Mouse (Mus musculus): ENCODE measurements at regions not wholly inside any gene's neighbourhood (a gene's known extent, or its start where the extent isn't known, plus 50 kb on each side); places are given as distances from the start of the nearest gene placed in this dataset.
"Not testable (repeated sequence)": the region's sequence is repeated elsewhere in the genome, so short reads cannot be mapped to it uniquely, and the experiment has no call there.

DNA sequence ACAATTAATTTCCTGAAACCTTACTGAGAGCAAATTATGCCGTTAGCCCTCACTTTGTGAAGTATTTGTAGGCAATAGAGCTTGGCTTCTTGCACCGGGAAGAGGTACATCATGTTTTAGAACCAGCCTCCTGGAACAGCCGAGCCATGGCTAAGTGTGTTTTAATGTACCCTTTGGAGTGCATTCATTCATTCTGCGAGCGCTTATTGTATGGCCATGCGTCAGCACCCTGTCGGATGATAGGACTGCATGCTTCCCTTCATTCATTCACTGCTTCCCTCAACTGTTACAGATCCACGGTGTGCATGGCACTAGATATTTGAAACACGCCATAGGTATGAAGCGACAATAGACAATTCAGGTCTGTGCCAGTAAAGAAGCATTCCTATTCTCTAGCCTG is 409.4 kb upstream of the Ercc4 start:
- no peak for DNase-seq

DNA sequence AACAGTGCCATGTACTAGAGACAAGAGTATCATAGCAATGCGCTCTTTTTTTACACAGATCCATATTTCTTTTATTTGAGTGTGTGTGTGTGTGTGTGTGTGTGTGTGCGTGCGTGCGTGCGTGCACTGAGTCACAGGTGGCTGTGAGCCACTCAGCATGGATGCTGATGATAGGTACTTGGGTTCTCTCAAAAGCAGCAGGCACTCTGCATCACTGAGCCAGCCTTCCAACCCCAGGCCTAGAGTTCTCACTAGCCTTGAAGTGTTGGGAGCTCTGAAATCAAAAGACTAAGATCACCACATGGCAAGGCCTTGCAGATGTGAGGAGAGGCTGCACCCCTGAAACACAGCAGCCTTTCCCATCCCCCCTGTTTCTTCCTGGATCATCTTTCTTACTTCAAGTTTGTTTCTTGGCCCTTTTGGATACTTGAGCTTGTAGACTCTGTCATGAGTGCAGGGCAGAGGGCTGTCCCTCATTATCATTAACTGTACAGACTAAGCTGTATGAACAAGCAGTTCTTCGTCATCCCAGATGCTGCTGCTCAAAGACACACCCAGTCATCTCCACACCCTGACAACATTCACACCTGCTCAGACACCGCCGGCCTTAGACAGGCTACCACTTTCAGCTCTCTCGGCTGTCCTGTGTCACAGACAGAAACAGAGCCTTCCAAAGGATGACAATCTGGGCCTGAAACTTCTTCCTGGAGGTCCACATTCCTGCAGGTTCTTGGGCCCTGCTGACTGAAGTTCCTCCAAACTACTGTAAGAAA is 405.5 kb upstream of the Ercc4 start:
- no peak for DNase-seq

DNA sequence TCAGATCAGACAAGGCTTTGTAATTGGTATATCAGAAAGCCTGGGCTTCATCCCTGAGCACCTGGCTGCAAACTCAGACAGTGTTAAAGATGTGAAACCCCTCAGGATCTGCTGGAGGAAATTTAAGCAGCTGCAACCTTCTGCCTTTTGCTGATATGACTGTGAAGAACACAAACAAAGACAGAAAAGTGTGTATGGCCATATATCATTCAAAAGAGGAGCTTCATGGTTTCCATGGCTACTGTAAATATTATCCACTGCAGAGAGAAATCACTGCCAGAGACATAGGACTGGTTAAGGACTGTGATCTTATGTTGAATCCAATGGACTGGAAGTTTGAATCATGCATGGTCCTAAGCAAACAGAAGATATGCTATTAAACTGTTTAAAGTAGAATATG is 402.6 kb upstream of the Ercc4 start:
- no peak for DNase-seq

DNA sequence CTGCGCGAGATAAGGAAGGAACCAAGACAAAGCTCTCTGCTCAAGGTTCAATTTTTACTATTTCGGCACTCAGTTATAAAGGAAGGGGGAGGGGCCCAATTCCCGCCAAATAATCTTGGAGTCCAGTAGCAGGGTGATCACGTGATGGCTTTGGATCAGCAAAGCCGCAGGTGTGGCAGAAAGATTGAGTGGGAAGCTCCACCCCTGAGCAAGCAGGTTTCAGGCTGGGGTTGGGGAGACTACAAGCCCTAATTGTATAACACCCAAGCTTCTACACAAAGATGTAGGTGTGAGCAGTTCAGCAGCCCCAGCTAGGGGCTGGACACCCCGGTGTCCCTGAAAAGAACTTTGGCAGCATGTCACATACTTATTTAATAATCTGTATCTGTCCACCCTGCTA is 388.1 kb upstream of the Ercc4 start:
- DNase-seq: not testable (repeated sequence)

DNA sequence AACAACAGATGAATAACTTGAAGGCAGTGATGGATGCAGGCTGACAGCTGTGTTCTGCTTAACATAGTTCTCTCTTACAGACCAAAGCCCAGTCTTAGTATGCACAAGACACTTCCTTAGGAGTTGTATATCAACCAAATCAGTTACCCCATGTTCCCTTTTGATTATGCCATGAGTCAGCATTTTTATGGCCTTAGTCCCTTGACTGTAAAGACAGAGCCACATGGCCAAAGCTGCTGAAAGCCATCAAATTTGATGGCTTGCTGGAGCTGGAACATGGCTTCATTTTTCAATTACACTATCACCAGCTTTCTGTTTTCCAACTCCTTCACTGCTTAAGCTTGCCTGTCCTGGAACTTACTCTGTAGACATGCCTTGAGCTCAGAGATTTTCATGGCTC is 383.4 kb upstream of the Ercc4 start:
- no peak for DNase-seq

DNA sequence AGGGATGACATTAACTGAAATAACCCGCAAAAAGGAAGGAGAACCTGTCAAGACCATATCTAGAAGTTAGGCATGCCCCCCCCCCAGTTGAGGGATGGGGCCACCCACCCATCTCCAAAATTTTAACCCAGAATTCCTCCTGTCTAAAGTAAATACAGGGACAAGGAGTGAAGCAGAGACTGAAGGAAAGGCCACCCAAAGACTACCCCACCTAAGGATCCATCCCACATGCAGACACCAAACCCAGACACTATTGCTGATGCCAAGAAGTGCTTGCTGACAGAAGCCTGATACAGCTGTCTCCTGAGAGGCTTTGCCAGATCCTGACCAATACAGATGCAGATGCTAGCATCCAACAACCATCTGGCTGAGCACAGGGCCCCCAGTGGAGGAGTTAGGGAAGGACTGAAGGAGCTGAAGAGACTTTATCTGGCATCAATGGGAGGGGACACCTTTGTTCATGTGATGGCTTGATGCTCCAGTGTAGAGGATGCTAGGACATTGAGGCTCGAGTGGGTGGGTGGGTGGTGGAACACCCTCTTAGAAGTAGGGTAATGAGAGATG is 379.2 kb upstream of the Ercc4 start:
- not testable (repeated sequence) for DNase-seq

DNA sequence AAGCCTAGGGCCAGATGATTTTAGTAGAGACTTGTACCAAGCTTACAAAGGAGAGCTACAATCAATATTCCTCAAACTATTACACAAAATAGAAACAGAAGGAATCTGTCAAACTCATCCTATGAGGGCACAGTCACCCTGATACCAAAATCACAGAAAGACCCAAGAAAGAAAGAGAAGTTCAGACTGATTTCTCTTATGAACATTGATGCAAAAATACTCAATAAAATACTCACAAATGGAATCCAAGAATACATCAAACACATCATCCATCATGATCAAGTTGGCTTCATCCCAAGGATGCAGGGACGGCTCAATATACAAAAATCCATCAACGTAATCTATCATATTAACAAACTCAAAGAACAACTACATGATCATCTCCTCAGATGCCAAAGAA is 377.9 kb upstream of the Ercc4 start:
- no peak for DNase-seq

DNA sequence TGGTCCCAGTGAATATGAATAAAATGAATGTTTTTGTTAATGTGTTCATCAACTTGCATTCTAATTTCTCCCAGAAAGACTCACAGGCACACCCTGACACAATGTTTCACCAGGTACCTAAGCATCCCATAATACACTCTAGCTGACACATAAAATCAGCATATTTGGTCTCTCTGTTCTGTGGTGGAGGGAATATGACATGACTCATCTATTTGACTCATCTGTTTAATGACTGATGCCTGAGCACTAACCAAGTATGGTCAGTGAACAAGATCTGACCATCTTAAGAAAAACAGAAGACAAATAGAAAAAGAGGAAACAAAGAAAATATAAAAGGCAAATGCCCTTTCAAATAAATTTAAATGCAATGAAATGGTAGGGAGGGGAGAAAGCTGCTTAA is 367.0 kb upstream of the Ercc4 start:
- DNase-seq: no peak

DNA sequence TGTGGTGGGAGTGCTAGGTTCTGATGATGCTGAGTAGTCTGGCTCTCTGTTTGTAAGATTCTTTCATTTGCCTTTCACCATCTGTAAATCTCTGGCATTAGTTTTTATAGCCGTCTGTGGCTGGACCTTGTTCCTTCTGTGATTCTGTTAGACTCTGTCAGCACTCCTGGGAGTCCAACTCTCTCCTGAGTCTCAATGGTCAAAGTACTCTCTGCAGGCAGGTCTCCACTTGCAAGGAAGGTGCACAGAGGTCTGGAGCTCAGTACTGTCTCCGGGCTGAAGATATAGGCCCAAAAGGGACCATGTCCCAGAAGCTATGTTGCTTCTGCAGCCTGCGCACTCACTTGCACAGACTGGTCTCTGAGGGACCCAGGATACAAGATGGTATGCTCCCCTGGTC is 356.3 kb upstream of the Ercc4 start:
- DNase-seq: no peak

DNA sequence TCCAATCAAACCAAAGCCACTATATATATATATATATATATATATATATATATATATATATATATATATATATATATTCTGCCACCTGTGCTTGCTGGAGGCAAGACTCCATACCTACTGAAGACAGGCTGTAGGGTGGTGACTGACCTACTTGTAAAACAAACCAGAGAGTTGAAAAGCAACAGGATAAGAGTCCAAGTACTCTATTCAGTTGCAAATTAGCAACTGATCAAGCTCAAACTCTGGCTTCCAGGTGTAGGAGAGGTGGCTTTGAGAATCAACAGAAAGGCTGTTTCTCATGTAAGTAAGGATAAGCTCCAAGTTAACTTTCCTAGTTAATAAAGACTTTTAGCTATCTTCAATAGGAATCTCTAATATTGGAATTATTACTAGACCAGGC is 355.1 kb upstream of the Ercc4 start:
- DNase-seq: no peak

DNA sequence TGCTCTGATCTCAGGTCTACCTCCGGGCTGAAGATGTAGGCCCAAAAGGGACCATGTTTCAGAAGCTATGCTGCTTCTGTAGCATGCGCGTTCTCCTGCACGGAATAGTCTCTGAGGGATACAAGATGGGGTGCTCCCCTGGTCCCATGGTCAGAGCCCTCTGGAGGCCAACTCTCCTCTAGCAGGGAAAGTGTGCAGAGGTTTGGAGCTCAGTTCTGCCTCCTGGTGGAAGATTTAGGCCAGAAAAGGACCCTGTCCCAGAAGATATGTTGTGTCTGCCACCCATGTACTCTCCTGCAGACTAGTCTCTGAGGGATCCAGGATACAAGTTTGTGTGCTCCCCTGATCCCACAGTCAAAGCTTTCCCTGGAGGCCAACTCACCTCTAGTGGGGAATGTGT is 350.9 kb upstream of the Ercc4 start:
- no peak for DNase-seq

DNA sequence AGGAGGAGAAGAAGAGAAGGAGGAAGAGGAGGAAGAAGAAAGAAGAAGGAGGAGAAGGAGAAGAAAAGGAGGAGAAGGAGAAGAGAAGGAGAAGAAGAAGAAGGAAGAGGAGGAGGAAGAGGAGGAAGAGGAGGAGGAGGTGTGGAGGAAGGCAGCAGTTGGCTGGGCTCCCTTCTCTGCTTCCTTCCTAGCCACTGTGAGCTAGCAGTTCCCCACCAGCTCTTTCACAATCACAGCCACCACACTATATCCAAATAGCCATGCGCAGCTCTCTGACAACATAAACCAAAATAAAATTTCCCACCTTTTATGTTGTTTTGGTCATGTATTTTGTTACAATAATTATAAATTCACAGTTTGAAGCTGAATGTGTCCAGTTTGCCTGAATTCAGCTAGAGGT is 345.3 kb upstream of the Ercc4 start:
- DNase-seq: no peak

DNA sequence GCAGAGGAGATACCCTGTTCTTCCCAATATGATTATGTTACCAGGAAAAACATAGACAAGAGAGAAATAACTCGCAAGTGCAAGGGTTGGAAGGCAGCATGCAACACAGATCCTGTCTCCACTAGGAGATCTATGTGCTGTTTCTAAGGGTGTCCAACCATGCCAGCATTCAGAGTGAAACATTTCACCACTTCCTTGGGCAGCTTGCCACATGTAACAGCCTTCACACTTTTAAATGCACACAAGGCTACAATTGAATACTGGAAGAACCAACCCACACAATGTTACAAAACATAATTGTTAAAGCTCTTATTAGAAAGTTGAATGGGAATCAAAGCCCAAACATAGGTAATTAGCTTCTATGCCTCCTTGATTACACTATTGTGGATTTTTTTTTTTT is 344.9 kb upstream of the Ercc4 start:
- DNase-seq: peak; percentile 3

DNA sequence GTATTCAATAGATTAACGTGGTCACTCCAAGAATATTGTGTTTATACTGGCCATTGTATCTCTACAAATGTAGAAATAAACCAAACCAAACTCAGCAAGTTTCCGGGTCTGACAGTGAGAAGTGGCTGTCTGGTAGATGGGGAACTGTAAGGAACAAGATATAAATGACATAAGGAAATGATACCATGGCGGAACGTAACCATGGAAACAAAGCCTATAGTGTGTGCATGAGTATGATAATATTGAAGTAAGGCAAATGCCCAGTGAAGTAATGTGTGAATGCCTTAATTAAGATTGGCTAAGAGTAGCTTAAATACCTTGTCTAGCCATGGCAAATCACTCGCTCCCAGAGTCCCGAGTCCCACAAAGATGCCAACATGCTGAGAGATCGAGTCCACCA is 342.6 kb upstream of the Ercc4 start:
- no peak for DNase-seq

DNA sequence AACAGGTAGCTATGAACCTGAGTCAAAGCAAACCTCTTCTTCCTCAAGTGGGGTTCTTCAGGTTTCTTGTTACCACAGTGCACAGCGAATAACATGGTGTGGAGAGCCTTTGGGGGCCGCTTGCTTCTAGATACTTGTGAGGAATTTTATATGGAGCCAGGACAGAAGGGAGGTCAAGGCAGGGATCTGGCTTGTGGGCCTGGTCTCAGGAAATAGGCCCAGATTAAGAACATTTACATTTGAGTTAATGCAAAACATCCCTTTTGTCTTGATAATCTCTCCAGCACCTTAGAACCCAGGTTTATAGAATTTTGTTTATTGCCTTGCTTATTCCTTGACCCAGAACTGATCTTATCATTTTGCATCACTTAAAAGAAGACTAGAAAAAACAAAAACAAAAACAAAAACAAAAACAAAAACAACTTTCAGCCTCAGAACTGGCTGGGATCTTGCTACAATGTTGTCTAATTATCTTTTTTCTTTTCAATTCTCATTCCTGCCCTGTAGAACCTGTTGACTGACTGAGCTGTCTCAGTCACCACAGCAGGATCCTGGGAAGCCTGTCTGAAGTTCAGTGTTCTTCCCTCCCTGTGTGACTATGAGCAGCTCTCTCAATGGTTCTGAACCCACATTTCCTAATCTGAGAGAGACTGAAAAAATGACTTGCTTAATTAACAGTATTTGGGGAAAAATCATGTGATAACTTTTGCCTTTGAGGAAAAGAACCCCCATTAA is 341.2 kb upstream of the Ercc4 start:
- DNase-seq: no peak

DNA sequence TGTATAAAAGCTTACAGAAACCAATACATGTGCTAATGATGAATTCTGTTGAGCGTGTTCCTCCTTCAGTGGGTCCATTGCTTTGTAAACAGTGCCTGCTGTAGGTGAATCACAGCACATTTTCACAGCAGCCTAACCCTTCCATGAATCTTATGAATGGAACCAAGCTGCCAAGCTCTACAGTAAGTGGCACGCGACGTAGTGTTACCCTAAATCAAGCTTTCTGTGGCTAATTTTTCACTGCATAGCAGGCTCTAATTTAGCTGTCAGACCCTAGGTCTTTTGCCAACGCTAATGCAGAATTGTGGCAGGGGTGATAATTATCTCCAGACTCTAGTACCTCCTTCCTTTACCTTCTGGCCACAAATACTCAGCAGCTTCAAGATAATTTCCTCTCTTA is 339.0 kb upstream of the Ercc4 start:
- DNase-seq: no peak

DNA sequence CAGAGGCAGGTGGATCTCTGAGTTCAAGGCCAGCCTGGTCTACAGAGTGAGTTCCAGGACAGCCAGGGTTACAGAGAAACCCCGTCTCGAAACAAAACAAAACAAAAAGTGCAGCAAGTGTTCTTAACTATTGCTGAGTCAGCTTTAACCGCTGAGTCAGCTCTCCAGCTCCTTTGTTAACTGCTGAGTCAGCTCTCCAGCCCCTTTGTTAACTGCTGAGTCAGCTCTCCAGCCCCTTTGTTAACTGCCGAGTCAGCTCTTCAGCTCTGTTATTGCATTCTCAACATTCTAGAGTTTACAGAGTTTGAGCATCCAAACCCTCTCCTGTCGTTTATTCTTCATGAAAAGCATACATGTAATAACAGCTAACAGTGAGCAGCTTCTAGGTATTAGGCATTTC is 336.9 kb upstream of the Ercc4 start:
- no peak for DNase-seq

DNA sequence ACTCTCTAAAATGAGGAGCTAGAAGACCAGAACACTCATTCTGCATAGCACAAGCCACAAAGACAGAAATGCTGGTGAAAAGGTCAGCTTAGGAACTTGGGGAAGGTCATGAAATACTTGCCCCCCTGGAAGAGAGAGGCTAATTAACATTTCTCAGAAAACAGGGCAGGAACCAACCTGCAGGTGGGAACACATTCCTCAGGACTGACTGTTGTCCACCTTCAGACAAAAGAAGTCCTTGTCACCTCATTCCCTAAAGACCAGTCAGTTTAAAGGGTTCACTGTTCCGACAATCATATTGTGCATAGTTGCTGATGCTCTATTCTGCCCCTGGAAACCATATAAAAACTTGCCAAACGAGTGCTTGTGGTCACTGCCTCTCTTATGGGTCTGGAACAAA is 333.6 kb upstream of the Ercc4 start:
- DNase-seq: no peak

DNA sequence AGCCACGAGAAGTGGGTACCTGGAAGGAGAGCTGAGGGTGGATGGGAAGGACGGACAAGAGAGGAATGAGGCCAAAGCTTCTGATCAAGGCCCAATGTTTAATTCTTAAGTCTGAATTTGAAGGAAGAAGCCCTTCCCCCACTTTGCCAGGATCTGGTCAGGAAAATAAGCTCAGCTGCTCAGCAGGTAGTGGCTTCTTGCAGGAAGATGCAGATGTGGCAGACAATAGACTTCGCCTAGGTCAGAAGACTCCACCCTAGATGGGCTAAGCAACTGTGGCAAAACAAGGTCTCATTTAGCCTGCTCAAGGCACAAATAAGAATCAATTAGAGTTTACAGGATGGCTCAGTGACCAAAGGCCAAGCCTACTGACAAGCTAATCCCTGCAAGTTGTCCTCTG is 330.4 kb upstream of the Ercc4 start:
- no peak for DNase-seq

DNA sequence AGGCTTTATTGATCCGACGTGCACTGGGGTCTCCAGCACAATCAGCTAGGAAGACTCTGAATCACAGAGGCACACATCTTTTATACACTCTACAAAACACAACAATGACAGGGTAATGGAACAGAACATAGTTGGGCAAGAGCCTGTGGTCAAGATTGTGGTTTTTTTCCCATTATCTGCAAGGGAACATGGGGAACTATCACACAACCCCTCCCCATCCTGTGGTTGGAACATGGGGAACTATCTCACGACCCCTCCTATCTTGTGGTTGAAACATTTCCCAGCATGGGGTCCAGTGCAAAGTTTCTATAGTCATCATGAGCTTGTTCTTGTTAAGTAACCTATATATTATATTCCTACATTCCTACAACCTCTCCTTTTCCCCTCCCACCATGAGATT is 328.8 kb upstream of the Ercc4 start:
- no peak for DNase-seq

DNA sequence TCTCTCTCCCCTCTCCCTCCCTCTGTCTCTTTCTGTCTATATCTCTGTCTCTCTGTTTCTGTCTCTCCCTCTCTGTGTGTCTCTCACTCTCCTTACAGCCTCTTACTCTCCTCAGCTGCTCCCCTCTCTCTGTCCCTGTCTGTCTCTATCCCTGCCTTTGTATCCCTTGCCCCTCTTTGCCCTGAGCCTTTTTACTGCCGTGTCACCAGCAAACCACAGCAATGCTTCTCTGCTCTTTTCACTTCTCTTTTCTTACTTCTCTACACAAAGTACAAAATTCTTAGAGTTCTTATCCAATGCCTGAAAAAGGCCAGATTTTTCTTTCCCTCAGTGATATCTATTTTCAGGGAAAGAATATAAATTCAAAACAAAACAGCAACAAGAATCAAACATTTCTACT is 323.7 kb upstream of the Ercc4 start:
- DNase-seq: no peak

DNA sequence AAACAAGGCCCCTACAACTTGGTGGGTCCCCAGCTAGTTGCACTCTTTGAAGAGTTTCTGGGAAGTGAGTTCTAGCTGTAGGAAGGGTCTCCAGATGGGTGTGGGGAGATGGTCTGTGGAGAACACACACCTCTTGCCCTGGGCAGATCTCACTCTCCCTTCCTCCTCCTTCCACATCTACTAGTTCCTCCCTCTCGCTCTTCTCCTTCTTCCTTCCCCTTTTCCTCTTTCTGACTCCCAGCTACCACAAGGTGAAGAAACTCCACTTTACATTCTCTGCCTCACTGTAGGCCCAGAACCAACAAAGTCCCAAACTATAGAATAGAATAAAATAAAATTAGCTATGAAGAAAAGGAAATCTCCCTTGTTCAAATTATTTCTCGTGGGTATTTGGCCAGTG is 311.0 kb upstream of the Ercc4 start:
- DNase-seq: no peak

DNA sequence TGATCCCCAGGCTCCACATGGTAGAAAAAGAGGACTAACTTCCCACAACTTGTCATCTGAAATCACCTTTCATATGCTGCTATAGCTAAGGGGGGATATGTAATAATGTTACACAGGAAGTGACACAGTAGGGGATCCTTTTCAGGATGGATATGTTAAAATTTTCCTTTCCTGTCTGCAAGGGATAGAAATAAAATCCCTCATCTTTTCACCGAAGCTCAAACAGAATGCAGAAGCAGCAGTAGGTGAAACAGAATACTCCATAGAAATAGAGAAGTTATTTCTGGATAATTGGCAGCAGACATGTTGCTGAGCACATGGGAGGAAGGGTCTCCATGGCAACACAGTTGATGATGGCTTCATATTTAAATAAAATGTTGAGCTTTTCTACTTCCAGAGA is 309.3 kb upstream of the Ercc4 start:
- no peak for DNase-seq

DNA sequence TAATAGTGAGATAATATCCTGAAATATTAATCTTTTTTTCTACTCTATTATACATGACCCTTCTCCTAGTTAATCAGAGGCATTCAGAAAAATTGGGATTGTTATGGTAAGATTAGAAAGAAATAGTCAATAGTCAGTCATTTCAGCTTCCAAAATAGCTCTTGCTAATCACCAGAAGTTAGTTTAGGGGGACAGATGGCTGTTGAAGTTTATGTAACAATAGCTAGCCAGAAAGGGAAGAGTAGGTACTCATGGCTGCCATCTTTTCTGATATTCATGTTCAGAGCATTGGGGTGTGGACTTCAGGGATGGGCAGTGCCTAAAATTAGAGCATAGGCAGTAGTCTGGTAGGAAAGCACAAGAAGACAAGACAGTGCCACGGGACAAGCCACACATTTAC is 306.8 kb upstream of the Ercc4 start:
- no peak for DNase-seq

All from adrenal gland, adult 8-10 months (tissue).